Mouse (Mus musculus): ENCODE data around the gene Zg16. TPM values are rescaled to one million over a fixed set of nuclear protein-coding genes. Genes with fewer than 3 reads are reported as not detected.
A peak's percentile ranks its signal among the peaks of the same experiment; 100 is the strongest.
"Not testable (repeated sequence)": the region's sequence is repeated elsewhere in the genome, so short reads cannot be mapped to it uniquely, and the experiment has no call there.

The Zg16 gene
- total RNA-seq, 2 experiments from 2014 or later = not detected

DNA sequence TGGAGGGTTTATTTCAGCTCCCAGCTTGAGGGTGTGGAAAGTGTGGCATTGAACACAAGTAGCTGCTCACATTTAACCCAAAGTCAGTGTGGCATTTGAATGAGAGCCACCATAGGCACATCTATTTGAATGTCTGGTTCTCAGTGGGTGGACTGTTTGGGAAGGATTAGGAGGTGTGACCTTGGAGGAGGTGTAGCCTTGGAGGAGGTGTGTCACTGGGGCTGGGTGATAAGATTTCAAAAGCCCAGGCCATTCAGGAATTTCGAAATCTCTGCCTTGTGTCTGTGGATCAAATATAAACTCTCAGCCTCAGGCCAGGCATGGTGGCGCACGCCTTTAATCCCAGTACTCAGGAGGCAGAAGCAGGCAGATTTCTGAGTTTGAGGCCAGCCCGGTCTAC lies 11.8 kb upstream of the Zg16 start:
- intact Hi-C loops (cut with DNase I) = no loop called here
- Histone ChIP-seq H3K27ac (no peak overlapping the region), H3K4me3 (no peak overlapping the region)
- DNase-seq = no peak
- no peak for TF ChIP-seq CTCF (IDR thresholded peaks at IDR 0.05)

DNA sequence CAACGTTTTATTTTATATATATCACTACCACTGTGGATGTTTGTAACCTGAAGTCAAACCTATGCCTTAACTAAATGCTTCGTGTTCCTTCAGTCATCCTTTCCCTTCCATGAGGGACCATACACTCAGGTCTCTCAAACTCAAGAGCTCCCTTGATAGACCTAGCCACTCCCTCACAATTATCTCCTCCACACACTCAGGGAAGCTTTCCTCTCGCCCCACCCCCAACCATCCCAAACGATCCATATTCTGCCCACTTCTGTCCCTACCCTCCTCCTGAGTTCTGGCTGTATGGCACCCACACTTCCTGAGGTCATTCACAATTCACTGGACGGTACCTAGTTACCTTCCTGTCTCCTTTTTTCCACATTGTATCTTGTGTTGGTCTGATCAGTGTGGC lies 11.4 kb upstream of the Zg16 start:
- Histone ChIP-seq H3K4me3 (no peak overlapping the region), H3K27ac (no peak overlapping the region)
- intact Hi-C loops (cut with DNase I) = no loop called here
- no peak for TF ChIP-seq CTCF (IDR thresholded peaks at IDR 0.05)
- no peak for DNase-seq

DNA sequence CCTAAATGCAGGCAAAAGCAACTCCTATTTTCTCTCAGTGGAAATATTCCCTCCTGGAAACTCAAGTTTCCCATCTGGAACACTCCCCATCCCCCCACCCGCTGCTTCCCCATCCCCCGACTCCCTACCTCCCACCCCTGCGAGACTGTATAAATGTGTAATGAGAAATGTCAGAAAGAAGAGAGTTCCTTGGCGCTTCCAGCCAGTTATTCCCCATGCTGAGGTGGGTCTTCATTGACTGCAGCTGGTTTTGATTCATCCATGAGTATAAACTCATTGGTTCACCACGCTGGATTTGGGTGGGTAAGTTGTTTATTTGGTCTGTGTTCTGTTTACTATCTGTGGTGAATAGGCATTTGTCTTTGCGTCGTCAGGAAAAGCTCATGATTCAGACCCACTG lies 9.3 kb upstream of the Zg16 start:
- no peak for TF ChIP-seq CTCF (IDR thresholded peaks at IDR 0.05)

DNA sequence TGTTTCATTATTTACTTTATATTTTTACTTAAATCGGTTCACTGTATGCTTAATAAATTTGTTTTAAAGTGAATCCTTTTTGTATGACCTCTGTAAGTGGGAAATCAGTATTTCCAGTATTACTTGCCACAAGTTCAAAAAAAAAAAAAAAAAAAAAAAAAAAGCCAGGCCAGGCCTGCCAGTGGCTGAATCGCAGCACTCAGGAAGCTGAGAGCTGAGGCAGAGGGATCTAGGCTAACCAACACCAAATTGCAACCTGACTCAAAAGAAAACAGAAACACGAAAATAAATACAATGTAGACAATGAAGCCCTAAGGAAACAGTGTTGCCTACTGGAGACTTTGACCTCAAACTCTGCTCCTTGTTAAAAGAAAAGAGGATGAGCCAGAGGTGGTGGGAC lies 6.8 kb upstream of the Zg16 start:
- intact Hi-C loops (cut with DNase I) = no loop called here
- no peak for DNase-seq
- Histone ChIP-seq H3K27ac (no peak overlapping the region), H3K4me3 (no peak overlapping the region)
- TF ChIP-seq CTCF (IDR thresholded peaks at IDR 0.05) = no peak

More for the DNA sequence above, 9.3 kb upstream of the Zg16 start:
- Histone ChIP-seq H3K27ac (no peak overlapping the region), H3K4me3 (no peak overlapping the region)
- intact Hi-C loops (cut with DNase I) = no loop called here
- DNase-seq = no peak

DNA sequence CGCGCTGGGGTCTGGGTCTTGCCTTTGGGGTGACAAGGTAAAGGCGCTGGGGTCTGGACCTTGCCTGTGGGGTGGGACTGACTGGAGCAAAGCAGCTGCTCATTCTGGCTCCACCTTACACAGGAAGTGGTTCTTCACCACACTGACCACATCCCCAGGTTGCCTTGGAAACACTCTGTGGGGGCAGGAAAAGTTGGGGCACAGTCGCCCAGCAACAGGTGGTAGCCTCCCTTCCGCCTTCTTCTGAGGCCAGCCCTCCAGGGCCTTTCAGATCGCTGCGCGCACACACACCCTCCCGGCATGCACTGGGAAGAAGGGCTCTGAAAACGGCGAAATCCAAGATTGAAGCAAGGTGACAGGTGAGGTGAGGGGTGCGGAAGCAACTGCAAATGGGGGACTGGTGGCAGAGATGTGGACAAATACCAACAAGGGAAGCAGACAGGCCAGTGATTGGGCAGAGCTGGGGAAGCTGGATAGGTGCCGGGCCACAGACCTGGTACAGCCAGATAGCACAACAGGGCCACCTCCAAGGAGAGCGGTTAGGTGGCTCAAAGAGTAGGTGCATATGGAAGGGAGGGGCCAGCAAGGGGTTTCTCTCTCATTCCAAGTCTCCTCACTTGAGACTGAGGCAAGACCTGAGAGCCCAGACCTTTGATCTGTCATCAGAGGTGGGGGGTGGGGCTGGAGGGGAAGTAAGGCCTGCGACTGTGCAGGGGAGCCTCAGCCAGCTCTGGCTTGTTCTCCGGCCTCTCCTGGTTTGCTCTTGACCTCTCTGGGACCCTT lies 4.2 kb upstream of the Zg16 start, which contains the start of gene AI467606:
Gene AI467606, plus strand, starts transcription at position 246 of the 783 bp plus-strand sequence.
- TF ChIP-seq CTCF (IDR thresholded peaks at IDR 0.05) = no peak
- intact Hi-C loops (cut with DNase I) = no loop called here
- DNase-seq = peak; percentile 60
- H3K4me3 ChIP-seq = peak within 1 kb of the TSS; percentile 63
- H3K27ac ChIP-seq = peak within 1 kb of the TSS; percentile 74

DNA sequence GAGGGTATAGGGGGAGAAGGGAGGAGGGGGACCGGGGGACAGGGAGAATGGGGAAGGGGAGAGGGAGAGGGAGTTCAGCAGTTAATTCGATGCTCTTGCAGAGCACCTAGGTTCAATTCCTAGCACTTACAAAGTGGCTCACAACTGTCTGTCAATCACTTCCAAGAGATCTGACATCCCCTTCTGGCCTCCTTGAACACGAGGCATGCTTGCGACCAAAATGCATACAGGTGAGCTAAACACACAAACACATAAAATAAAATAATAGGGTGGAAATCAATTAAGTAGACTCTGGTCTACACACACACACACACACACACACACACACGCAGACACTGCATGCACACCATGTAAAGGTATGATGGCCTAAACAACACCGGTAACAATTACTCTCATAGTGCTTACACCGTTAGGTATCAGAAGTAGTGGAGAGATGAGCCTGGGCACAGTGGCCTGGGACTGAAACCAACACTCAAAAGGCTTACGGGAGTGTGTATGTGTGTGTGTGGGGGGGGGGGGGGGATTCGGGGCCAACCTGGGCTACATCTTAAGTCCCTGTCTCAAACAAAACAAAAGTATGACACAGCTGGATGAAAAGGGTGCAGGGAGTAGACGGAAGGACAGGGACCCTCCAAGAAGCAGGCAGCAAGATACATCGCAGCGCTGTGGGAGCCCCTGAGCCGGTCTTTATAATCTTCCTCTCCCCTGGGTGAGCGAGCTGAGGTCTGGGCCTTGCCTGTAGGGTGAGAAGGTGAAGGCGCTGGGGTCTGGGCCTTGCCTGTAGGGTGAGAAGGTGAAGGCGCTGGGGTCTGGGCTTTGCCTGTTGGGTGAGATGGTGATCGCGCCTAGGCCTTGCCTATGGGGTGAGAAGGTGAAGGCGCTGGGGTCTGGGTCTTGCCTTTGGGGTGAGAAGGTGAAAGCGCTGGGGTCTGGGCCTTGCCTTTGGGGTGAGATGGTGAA lies 3.3 kb upstream of the Zg16 start:
- TF ChIP-seq CTCF (IDR thresholded peaks at IDR 0.05) = no peak
- Histone ChIP-seq H3K27ac (peak overlapping the region; percentile 35; the same call in 1 of the 2 replicates), H3K4me3 (no peak overlapping the region)
- DNase-seq = no peak
- intact Hi-C loops (cut with DNase I) = no loop called here

DNA sequence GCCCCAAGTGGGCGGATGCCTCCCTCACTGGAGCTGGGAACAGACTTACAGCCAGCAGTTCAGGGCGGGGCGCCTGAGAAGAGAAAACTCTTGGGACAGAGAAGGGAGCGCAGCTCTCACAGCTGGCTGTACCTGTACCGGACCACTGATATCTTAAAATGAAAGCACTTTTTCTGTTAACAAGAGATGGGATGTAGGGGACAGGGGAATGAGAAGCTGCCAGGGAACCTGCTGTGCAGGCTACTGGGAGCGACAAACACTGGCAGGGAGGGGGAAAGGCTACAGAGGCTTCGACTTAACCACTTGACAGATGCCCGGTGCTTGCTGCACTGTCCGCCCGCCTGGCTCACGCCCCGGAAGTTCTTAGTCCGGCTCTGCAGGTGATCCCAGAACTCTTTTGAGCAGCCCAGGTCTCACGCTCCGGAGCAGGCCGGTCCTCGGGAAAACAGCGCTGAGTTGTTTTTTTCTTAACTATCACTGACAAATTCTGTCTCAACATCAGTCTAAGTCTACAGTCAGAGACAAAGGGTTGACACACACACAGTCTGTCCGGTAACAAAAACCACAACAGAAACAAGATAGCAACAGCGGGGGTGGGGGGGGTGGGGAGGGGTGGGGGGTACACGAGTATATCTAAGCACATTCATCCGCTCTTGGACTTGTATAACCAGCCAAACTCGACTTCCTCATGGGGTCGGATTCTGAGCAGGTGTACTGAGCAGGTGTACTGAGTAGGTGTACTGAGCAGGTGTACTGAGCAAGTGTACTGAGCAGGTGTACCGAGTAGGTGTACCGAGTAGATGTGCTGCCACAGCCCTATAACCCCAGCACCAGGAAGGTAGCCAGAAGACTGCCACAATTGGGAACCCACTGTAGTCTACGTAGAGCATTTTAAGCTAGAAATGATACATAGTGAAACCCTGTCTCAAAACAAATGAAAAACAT lies 2.0 kb upstream of the Zg16 start:
- DNase-seq = no peak
- H3K4me3 ChIP-seq = peak overlapping the region; percentile 57
- intact Hi-C loops (cut with DNase I) = no loop called here
- TF ChIP-seq CTCF (IDR thresholded peaks at IDR 0.05) = no peak
- peak overlapping the region; percentile 41 for H3K27ac ChIP-seq

DNA sequence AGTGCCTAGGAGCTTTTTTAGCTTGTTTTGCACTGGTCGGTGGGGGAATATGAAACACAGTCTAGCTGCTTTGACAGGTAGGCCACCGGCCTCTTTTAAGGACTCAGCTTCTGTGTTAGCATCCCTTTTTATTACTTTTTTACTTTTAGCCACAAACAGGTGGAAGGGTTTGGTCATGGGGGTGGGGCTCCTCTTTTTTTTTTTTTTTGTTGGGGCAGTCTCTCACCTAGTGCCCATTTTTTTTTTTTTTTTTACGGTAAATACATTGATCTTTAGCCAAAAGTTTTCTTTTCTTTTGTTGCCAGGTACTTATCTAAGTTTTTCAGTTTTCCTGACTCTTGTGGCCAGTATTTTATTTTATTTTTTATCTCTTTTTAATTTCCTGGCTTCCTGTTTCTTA lies 955 bp upstream of the Zg16 start:
- H3K27ac ChIP-seq = no peak overlapping the region
- DNase-seq = no peak
- no peak for TF ChIP-seq CTCF (IDR thresholded peaks at IDR 0.05)
- H3K4me3 ChIP-seq = no peak overlapping the region
- intact Hi-C loops (cut with DNase I) = no loop called here

DNA sequence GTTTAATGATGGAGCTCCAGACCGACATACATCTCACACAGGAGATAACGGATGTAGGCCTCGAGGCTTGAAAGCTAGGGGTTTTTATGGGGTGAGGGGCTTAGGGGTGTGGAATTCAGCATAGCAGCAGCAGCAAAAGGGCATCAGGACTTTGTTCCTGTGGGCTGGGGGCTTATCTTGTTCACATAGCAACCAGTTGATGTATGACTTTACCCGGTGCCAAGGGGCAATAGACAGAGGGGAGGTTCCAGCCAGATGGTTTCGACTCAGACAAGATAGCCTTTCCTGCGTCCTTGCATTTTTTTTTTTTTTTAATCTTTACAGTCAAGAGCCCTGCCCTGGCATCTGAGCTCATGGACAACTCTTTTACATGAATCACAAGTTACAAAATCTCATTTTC lies 1.4 kb downstream of the Zg16 start:
- intact Hi-C loops (cut with DNase I); H3K27ac ChIP-seq; H3K4me3 ChIP-seq; DNase-seq: not testable (repeated sequence)

DNA sequence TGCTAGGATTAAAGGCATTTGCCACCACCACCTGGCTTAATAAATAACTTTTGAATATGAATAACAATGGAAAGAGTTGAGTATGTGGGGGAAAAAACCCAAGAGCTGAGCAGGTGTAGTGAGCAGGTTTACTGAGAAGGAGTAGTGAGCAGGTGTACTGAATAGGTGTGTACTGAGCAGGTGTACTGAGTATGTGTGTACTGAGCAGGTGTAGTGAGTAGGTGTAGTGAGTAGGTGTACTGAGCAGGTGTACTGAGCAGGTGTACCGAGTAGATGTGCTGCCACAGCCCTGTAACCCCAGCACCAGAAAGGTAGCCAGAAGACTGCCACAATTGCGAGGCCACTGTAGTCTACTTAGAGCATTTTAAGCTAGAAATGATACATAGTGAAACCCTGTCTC lies 2.3 kb downstream of the Zg16 start:
- Histone ChIP-seq H3K27ac (no peak overlapping the region), H3K4me3 (no peak overlapping the region)
- no peak for DNase-seq
- intact Hi-C loops (cut with DNase I) = no loop called here
- TF ChIP-seq CTCF (IDR thresholded peaks at IDR 0.05) = no peak

DNA sequence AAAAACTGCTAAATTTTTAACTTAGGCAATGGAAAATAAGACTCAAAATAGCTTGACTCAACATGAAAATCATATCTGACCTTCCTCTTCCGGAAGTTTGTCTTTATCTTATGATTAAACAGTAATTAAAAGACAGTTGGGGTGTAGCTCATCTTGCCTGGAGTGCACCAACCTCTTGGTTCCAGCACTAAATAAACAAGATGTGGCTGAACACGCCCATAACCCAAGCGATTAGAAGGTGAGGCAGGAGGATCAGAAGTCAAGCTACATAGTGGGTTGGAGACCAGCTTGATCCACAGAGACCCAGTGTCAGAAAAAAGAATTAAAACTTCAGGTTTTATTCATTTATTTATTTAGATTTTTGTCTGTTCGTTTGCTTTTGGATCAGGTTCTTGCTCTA lies 3.4 kb downstream of the Zg16 start:
- intact Hi-C loops (cut with DNase I) = no loop called here
- no peak overlapping the region for H3K27ac ChIP-seq
- no peak for TF ChIP-seq CTCF (IDR thresholded peaks at IDR 0.05)
- no peak for DNase-seq
- no peak overlapping the region for H3K4me3 ChIP-seq

DNA sequence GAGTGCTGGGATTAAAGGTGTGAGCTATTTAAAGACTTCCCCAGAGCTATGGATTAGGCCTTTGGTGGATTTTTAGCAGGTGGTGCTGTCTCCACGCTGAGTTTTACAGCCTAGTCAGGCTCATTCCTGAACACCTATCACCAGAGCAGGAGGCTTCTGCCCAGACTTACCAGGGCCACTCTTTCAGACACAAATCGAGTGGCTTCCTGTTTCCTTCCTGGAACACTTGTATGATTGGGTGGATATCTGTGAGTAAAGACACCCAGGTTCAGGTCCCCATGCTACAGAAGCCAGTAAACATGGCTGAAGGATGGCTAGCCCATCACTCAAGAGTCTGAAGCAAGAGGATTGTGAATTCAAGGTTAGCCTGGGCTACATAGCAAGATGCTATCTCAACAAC lies 4.1 kb downstream of the Zg16 start:
- Histone ChIP-seq H3K27ac (no peak overlapping the region), H3K4me3 (no peak overlapping the region)
- no peak for TF ChIP-seq CTCF (IDR thresholded peaks at IDR 0.05)
- intact Hi-C loops (cut with DNase I) = no loop called here
- no peak for DNase-seq
